Mouse (Mus musculus) kidney, adult 2 months (tissue): ENCODE data around the gene Taok2. TPM values are rescaled to one million over a fixed set of nuclear protein-coding genes. Genes with fewer than 3 reads are reported as not detected.

ENCODE experiments used
- DNase-seq: peaks from one replicate; pipeline ENCODE4 v3.0.0; 2021
- H3K27ac ChIP-seq: fragments of 200-500 bp; 2 replicates; pipeline ENCODE4 v1.5.1; 2012; ENCODE audit warnings: low read depth, low read length, control low read depth, inconsistent platforms; ENCODE audit not compliant: insufficient read depth
- H3K27me3 ChIP-seq: fragments of 200-500 bp; replicated peaks from 2 replicates; pipeline ENCODE4 v1.6.1; 2012; ENCODE audit warnings: mild to moderate bottlenecking, moderate library complexity, low read length, inconsistent platforms; ENCODE audit not compliant: control insufficient read depth, insufficient read depth
- H3K36me3 ChIP-seq: fragments of 200-500 bp; 2 replicates; pipeline ENCODE4 v1.6.1; 2012; ENCODE audit warnings: mild to moderate bottlenecking, moderate library complexity, low read length, inconsistent platforms; ENCODE audit not compliant: control insufficient read depth, insufficient read depth
- H3K4me1 ChIP-seq: fragments of 200-500 bp; 2 replicates; pipeline ENCODE4 v1.6.1; 2011; ENCODE audit warnings: low read length; ENCODE audit not compliant: control insufficient read depth, insufficient read depth
- H3K4me3 ChIP-seq: fragments of 200-500 bp; 2 replicates; pipeline ENCODE4 v1.5.1; 2011; ENCODE audit warnings: mild to moderate bottlenecking, low read depth, low read length, control low read depth; ENCODE audit not compliant: insufficient read depth
- CTCF ChIP-seq: fragments of 200-500 bp; conservative IDR thresholded peaks from 2 replicates; pipeline ENCODE4 v1.5.1; 2011; ENCODE audit warnings: low read depth, mild to moderate bottlenecking, control low read depth, low read length, moderate library complexity, mixed read lengths; ENCODE audit not compliant: insufficient read depth, insufficient read length
- POLR2A ChIP-seq: fragments of 200-500 bp; IDR thresholded peaks from one replicate; pipeline ENCODE4 v1.6.1; 2011; ENCODE audit warnings: low read depth, low read length, control low read depth
- WGBS: fragments of 180-500 bp; shearing (Covaris S2); methylation state at CpG from one replicate; pipeline ENCODE4 v1.1.7; 2018; 5-methylcytosine and 5-hydroxymethylcytosine counted together
- polyA plus RNA-seq: library from polyadenylated mRNA; depleted of rRNA; stranded (reverse); fragments of >200 nt; gene quantifications from 2 replicates; pipeline ENCODE4 v1.2.3, GENCODE M21; 2012

The Taok2 gene
- polyA plus RNA-seq, 1 experiment, result 56.5 TPM

DNA sequence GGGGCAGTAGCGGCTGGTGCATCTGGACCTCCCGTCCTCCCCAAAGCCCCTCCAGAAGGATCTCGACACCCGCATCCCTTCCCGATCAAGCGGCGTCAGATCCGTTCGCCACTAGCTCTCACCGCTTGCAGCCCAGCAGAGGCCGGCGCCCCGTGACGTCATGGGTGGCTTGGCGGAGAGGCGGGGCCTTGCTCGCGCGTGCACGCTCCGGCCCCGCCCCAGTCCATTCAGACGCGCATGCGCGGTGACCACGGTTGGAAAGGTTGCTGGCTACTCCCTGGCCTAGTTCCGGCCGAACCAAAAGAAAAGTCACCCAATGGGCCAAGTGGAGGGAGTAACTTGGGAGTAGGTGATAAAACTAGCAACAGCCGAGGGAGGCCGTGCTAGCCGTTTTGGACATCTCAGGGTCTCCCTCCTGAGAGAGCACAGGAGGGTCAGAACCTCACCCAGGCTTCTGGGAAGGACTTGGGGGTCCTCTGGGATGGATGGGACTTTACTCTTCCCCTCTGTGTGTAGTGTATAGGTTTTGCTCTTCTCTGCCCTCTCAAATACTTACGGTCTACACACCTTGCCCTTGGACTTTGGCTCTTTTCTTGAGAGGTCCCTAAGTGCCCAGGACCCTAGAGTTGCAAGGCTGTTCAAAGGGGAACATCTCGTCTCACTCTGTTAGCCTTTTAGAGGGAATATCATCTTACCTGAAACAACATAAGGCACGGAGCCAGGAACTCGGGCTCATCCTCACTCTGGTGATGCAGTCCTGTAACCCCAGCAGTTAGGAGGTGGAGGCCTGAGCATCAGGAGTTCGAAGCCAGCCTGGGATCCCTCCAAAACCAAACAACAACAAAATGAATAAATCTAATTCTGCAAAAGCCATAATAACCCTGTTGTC, 13.8 kb upstream of the Taok2 start:
- peak overlapping the region; percentile 79 for H3K27ac ChIP-seq
- TF ChIP-seq POLR2A, result peak; percentile 53
- no peak for TF ChIP-seq CTCF
- peak overlapping the region; percentile 73 for H3K4me3 ChIP-seq
- peaks cover 8% of the 10 kb centered on the region; the same call in 1 of the 2 replicates for H3K4me1 ChIP-seq
- WGBS, result 8% methylated on average over 37 of the region's 37 CpGs
- H3K36me3 ChIP-seq, result no peaks in the 10 kb centered on the region
- DNase-seq, result peak; percentile 98
- no peaks in the 10 kb centered on the region for H3K27me3 ChIP-seq

DNA sequence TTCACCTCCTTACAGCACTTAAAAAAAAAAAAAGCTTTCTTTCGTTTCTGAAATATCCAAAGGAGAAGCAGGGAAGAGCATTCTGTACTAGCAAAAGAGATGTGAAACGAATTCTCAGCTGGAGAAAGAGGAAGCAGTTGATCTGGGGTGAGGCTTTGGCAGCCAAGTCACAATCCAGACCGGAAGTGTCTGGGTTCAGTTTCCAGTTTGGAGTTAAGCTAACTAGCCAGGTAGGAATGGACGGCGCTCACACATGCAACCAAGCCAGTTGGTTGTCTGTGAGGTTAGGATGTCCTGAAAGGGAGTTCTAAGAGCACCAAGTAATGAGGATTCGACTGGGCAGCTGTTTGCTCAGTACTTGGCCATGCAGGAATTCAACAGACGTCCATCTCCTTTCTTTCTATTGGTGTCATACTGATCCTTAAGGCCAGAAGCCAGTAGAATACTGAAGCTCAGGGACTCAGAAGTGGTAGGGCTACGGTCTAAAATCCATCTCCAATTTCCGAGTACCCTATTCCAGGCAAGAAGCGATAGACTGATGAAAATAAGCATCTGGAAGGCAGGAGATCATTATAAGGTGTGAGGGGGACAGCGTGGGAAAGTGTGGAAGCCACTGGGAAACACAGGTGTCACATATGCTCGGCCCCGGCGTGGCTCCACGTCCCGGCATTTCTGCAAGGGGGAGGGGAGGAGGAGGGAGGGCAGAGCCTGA, 13.0 kb upstream of the Taok2 start:
- DNase-seq, result peak; percentile 59
- WGBS, result 10% methylated on average over 16 of the region's 16 CpGs

DNA sequence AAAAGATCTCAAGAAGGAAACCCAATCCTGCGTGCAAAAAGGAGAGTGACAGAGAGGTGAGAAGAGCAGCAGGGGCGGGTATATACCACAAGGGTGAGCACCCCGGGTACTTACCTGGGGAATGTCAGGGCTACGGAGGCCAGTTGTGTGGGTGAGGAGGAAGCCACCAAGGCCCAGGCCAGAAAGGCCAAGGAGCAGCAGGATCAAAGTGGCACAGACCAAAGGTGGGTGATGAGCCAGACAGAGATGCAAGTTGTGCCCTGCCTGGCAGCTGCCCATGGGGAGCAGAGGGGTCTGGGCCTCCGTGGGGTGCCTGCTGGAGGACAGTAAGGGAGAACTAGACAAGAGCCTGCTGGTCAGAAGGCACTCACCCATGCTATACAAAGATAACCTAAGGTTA, 12.4 kb upstream of the Taok2 start:
- H3K4me3 ChIP-seq, result no peak overlapping the region
- DNase-seq, result no peak
- TF ChIP-seq CTCF, result no peak
- no peak for TF ChIP-seq POLR2A
- WGBS, result 78% methylated on average over 5 of the region's 5 CpGs
- H3K27ac ChIP-seq, result peak overlapping the region; percentile 46
- H3K36me3 ChIP-seq, result no peaks in the 10 kb centered on the region
- H3K27me3 ChIP-seq, result no peaks in the 10 kb centered on the region
- peaks cover 8% of the 10 kb centered on the region; the same call in 1 of the 2 replicates for H3K4me1 ChIP-seq

More for the DNA sequence above, 13.0 kb upstream of the Taok2 start:
- Histone ChIP-seq H3K27me3 (no peaks in the 10 kb centered on the region), H3K4me3 (peak overlapping the region; percentile 73), H3K36me3 (no peaks in the 10 kb centered on the region), H3K27ac (peak overlapping the region; percentile 72), H3K4me1 (peaks cover 8% of the 10 kb centered on the region; the same call in 1 of the 2 replicates)
- TF ChIP-seq POLR2A, result no peak
- TF ChIP-seq CTCF, result no peak

DNA sequence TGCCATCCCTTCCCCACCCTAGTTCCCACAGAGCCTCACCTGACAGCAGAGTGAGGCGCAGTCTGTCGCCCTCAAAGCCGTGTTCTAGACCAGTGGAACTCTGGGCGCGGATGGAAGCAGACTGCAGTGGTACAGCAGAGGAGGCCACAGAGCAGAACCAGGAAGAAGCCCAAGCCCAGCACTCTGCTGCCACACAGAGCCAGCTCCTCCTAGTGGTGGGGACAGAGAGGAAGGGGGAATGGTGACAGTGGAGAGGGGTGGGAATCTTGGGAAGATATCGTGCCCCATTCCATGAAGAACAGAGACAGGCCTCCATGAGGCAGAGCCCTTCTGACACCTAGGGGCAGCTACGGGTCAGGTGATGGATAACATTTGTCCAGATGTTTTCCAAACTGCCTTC, 4.3 kb upstream of the Taok2 start:
- TF ChIP-seq POLR2A (no peak), CTCF (peak; percentile 60)
- WGBS, result 42% methylated on average over 7 of the region's 7 CpGs
- H3K27ac ChIP-seq, result no peak overlapping the region

DNA sequence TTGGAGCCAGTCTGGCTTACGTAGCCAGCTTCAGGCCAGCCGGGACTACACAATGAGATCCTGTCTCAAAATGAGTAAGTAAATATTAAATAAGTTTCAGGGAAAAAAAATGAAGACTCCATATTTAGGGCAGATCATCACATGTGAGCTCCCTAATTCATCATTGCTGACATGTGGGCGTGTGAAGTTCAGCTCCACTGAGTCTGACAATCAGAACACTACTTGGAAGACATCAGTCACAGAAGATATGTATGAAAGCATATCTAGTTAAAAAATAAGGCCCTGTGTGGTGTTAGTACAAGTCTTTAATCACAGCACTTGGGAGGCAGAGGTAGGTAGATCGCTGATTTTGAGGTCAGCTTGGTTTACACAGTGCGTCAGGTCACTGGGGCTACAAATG, 2.8 kb upstream of the Taok2 start:
- Histone ChIP-seq H3K27ac (no peak overlapping the region), H3K27me3 (no peaks in the 10 kb centered on the region), H3K4me3 (no peak overlapping the region), H3K4me1 (peaks cover 3% of the 10 kb centered on the region; the same call in 1 of the 2 replicates), H3K36me3 (no peaks in the 10 kb centered on the region; the same call in 1 of the 2 replicates)
- TF ChIP-seq CTCF (no peak), POLR2A (no peak)
- 87% methylated on average over 5 of the region's 5 CpGs for WGBS
- no peak for DNase-seq

More for the DNA sequence above, 4.3 kb upstream of the Taok2 start:
- H3K36me3 ChIP-seq, result no peaks in the 10 kb centered on the region; the same call in 1 of the 2 replicates
- DNase-seq, result peak; percentile 58
- no peak overlapping the region for H3K4me3 ChIP-seq
- no peaks in the 10 kb centered on the region for H3K4me1 ChIP-seq
- no peaks in the 10 kb centered on the region for H3K27me3 ChIP-seq

DNA sequence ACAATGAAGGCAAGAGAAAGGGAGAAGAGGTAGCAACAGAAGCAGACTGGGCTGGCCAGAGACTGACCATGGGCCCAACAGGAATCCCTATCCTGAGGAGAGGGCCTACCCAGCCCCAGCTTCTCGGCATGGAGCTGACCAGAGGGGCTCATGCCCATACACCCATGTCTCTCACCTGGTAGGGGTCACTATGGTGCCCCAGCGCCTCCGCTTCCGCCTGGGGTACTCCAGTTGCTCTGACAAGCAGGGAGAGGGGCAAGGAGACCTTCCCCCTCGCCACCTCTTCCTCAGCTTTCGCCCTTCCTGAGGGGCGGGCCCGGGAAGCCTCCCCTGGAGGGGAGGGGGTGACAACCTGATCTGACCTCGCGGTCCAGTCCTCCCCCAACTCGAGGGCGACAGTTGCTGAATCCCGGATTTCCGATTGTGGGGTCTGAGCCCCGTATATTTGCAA, 747 bp downstream of the Taok2 start:
- H3K4me3 ChIP-seq, result peak overlapping the region; percentile 97
- H3K36me3 ChIP-seq, result peaks cover 7% of the 10 kb centered on the region
- H3K4me1 ChIP-seq, result peaks cover 7% of the 10 kb centered on the region; the same call in 1 of the 2 replicates
- H3K27me3 ChIP-seq, result no peaks in the 10 kb centered on the region
- WGBS, result under 1% methylated on average over 15 of the region's 15 CpGs
- TF ChIP-seq POLR2A, result no peak
- no peak for TF ChIP-seq CTCF
- peak overlapping the region; percentile 95 for H3K27ac ChIP-seq
- DNase-seq, result no peak

DNA sequence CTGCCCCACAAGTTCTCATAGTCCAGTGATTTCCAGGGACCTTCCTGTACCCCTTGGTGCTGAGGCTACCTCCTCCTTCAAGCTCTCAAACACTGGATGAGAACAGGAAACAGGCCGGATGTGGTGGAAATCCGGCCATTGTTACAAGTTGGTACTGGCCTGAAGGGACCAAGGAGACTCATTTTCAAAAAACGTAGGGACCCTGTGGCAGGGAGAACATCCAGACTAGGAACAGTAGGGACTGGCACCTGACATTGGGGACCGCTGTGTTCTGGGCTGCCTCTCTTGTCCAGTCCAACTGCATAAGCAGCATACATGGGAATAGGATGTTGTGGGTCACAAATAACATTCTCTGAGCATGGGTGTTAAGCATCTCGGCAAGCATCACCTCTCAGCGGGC, 3.5 kb downstream of the Taok2 start:
- peak overlapping the region; percentile 16; the same call in 1 of the 2 replicates for H3K4me3 ChIP-seq
- H3K36me3 ChIP-seq, result peaks cover 11% of the 10 kb centered on the region
- H3K4me1 ChIP-seq, result peaks cover 7% of the 10 kb centered on the region; the same call in 1 of the 2 replicates
- TF ChIP-seq POLR2A (no peak), CTCF (no peak)
- WGBS, result 51% methylated on average over 6 of the region's 6 CpGs
- H3K27ac ChIP-seq, result peak overlapping the region; percentile 89
- peak; percentile 81 for DNase-seq
- no peaks in the 10 kb centered on the region for H3K27me3 ChIP-seq
